Mouse (Mus musculus) fat pad, adult 2 months (tissue): ENCODE data around the gene Ppp2r5e.

Experiments
- DNase-seq: peaks from one replicate; pipeline ENCODE4 v3.0.0-alpha.2; 2011; ENCODE audit warnings: low read depth, low spot score; ENCODE audit errors: extremely low read depth

Ppp2r5e gene

GRCm38 (mm10) chr12:75539228-75539627, 56.8 kb downstream of the Ppp2r5e start:
- DNase-seq, result no peak

- no peak for DNase-seq
These were observed 58.2 kb downstream of the Ppp2r5e start for GRCm38 (mm10) chr12:75537673-75538423.

- DNase-seq, result no peak
These were observed 58.9 kb downstream of the Ppp2r5e start for GRCm38 (mm10) chr12:75537019-75537672.

DNA sequence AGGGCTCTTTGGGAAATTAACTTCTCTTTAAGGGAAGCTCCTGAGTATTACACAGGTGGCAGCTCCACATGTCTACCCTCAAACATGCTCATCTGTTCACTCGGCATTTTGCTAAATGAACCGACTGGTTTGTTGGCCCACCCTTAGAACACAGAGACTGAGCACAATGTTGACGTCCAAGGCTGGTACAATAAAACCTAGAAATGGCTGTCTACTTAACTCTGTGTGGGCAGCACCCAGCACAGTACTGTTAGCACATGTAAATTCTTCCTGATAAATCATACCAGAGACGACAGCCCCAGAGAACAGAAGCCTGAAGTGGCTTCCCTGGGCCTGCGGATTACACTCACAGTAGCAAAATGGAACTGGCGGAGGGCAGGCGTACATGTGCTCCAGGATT, 59.5 kb downstream of the Ppp2r5e start:
- no peak for DNase-seq

DNA sequence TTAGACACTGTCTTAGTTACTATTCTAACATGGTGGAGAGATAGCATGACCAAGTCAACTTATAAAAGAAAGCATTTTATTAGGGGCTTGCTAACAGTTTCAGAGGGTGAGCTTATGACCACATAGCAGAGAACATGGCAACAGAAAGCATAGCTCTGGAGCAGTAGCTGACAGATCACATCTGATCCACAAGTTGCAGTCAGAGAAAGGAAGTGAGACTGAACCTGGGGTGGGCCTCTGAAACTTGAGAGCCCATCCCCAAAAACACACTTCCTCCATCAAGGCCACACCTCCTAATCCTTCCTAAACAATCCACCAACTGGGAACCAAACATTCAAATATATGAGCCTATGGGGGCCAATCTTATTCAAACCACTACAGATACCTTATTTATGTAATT, 62.9 kb downstream of the Ppp2r5e start:
- DNase-seq, result no peak

DNA sequence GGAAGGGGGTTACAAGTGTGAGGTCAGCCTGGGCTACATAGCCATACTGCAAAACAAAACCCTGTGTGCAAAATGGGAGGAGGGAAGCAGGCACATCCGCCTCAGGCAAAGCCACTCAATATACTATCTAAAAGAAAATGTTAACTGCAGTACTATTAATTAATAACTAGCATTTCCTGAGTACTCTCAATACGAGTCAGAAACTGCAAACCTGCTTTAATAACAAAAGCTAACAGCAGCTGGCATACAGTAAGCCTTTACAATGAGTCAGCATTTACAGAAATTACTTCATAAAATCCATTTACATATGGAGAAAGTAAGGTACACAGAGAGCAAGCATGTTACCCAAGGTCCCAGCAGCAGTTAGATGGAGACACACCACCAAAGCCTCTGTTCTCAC, 64.2 kb downstream of the Ppp2r5e start:
- no peak for DNase-seq

DNA sequence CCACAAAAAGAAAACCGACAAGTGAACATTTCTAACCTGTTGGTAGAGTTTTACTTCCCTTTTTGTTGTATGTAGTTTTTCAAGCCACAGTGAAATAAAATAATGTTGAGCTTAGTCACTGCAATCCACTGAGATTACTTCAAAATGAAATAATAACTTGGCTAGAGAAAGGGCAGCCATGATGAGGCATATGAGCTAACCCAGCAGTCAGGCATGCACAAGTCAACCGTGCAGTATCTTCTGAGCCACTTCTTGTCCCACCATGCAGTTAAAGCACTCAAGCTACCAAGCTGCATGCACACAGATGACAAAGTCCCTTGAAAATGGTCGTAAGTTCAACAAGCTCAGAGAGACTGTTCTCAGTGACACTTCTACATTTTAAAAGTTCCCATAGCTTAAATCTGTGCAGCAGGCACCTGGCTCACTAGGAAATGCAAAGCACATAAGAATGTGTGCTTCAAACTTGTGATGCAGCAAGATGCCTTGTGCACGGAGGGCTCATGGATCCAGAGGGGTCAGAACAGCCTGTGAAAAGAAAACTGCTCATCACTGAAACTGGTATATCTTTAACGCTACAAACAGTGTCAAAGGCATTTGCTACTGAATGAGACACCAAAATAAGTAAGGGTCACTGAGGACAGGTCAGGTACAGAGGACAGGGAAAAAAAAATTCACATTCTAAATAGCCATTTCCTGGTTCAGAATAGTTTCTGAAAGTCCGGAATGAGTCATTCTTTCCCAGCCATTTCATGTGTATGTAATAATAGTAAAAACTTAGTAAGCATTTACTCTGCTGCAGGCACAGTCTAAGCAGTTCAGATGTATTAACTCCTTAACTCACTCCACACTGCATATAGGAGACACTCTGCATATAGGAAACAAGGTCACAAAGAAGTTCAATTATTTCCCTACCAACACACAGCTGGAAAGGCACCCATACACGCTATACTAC, 66.9 kb downstream of the Ppp2r5e start:
- DNase-seq, result no peak

DNA sequence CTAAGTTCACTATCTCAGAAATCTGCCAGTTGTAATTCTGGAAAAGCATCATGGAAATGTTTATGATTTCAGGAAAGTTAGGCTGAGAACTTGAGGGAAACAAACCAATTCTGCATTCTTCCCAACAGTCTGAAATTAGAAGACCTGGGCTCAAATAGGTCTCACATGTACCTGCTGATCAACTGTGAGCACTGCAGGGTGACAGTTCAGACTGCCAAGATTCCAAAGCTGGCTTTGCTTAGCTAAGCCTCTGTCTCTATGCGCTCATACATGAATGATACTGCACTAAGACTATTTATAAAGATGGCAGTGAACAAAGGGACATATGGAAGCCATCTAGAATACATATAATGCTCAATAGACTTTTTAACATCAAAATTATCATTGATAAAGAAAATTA, 67.7 kb downstream of the Ppp2r5e start:
- DNase-seq, result no peak

DNA sequence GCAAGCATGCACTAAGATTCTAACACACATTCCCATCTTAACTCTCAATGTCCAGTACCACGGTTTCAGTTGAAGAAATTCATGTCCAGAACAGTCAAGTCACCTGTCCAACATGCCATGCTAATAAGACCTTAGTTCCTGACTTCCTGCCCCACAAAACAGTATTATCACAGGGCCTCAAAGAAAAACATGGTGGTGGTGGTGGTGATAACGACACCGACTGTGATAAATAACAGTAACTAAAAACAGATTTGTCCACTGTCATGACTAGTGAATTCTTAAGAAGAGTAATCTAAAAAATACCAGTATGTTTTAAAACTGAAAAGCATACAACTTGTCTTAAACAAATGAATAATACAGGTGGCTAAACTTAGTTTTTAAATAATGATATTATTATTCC, 71.8 kb downstream of the Ppp2r5e start:
- DNase-seq, result no peak

GRCm38 (mm10) chr12:75522931-75523330, 73.1 kb downstream of the Ppp2r5e start:
- DNase-seq, result no peak

DNA sequence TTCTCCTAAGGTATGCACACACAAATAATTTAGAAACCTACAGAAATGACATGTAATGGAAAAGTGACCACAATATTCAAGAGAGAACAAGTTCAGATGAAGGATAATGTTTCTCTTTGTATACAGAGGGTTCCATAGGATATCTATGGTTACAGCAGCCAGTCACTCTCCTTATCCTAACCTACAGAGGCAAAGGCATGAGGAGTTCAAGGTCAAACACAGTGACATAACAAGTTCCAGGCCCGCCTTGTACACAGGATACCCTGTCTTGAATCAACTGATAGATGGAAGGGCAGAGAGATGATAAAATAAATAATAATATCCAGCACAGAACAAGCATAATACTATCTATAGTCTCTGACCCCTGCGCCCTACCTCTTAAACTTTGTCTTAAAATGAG, 73.7 kb downstream of the Ppp2r5e start:
- no peak for DNase-seq

GRCm38 (mm10) chr12:75520395-75520794, 75.7 kb downstream of the Ppp2r5e start:
- no peak for DNase-seq

DNA sequence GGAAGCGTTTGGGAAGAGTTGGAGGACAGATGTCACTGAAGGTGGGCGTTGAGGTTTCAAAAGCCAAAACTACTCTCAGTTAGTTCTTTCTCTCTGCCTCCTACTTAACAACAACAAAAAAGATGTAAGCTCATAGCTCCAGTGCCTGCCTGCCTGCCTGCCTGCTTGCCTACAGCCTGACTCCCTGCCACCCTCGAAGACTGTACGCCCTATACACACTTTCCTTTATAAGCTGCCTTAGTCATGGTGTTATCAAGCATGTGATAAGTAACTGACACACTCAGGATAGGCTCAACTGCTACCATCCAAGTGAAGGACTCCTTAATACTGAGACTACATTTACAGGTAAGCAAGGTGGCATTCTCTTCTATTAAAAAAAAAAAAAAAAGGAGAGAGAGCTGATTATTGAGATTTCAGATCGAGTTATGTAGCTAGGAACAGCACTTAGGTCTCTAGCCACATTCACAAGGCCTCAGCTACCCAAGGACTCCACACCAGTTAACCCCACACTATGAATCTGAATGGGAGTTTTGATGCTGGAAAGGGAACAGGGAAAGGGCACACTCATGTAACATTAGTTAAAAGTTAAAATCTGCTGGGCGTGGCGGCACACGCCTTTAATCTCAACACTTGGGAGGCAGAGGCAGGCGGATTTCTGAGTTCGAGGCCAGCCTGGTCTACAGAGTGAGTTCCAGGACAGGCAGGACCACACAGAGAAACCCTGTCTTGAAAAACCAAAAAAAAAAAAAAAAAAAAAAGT, 76.7 kb downstream of the Ppp2r5e start:
- DNase-seq, result no peak

DNA sequence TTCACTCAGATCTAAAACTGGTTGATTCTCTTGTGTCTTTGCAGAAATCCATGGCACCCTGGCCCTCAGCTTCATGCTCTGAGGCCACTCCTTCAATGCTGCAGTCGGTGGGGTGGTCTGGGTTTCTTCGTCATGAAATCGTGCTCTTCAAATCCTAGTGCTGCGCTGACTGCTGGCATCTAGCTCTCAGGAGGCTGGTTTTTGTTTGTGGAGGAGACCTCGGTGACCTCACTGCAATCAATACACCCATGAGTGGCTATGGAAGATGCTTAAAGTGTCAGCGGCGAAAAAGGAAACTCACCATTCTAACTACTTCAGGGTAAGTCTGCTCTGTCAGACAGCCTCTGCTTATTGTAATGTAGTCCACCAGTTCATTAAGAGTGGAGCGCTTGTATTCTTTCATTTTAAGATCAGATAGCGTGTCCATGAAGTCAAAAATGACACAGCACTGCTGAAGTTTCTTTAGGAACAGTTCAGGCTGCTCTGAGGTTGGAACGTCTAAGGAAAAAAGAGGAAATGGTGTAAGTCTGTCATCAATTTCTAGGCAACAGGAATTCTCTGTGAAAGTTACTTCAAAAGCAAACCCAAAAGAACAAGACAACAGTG, 80.6 kb downstream of the Ppp2r5e start:
- no peak for DNase-seq

- DNase-seq, result no peak
These were observed 84.5 kb downstream of the Ppp2r5e start for GRCm38 (mm10) chr12:75511520-75511919.

DNA sequence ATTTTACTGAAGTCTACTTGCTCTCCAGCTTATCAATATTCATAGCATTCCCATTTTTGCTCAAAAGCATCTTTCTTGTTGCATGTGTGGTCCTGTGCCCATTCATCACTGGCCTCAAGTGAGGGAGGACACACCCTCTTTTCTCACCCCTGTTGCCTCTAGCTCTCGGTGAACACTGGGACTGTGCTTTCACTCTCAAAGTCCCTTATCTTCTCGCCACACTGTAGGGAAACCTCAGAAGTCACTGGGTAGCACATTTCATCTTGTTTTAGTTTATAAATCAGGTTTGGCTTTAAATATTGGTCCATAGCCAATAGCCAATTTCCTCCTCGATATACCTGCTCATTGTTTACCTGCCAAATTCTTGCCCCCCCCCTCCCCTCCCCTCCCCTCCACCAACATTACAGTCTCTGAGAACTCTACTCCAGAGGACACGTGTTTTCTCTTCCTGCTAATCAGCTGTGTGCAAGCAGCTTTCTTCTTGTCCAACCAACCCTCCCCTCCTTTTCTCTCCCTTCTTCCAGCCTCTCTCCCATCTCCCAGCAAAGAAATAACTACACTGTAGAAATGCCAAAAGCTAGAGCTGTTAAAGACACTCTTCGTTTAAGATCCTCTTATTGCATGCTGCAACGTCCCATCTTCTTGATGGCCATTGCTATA, 90.9 kb downstream of the Ppp2r5e start:
- DNase-seq, result no peak

DNA sequence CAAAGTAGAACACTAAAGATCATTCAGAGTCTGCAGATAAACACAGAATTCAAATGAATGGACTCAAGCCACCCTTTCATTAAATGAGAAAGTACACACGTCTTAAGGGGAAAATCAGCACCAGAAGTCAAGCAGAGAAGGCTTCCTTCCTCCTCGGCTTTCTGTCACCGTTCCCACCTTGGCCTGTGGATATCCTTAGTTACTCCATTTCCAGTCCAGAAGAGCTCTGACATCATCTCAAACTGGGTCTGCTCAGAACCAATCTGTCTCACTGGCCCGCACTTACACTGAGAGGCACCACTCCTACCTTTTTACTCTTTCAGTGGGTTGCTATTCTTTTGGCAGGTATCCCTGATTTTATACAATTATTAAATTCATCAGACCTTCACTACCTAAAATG, 93.4 kb downstream of the Ppp2r5e start:
- DNase-seq, result no peak

GRCm38 (mm10) chr12:75497698-75498097, 98.3 kb downstream of the Ppp2r5e start:
- DNase-seq, result no peak

GRCm38 (mm10) chr12:75495636-75496035, 100.4 kb downstream of the Ppp2r5e start:
- no peak for DNase-seq

DNA sequence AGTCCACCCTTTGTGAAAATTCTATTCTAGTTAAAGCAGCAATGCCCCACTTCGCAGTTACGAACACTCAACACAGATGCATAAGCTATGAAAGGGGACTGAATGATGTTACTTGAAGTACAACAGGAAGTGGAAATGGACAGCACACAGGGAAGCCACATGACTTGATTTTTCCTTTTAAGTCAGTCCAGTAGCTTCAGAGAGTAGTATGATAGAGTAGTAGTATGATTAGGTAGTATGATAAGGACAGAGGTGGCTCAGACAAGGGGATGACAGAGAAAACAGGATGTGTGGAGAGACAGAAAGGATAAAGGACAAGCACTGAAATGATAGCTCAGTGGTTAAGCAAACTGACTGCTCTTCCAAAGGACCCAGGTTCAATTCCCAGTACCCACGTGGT, 101.4 kb downstream of the Ppp2r5e start:
- DNase-seq, result no peak
